21 mouse cellular contexts compared by ENCODE assay signal in genomic region chr5:13825108-13825507, GRCm38 (mm10). TPM values are rescaled to one million over a fixed set of nuclear protein-coding genes. Genes with fewer than 3 reads are reported as not detected.
"Had no signal": no experiment of that assay in that cellular context is flagged by ENCODE, and none has a peak within 500 bp of the region (broad histone marks: within the 10 kb centered on the region; RNA-seq: fewer than 3 reads in every experiment).

No protein-coding gene starts in this region.

- H3K4me3 ChIP-seq: limb, embryonic 12.5 days; limb, embryonic 15.5 days; midbrain, embryonic 15.5 days; myocyte; neural tube, embryonic 13.5 days; stomach, embryonic 15.5 days had no signal

- ATAC-seq: liver, postnatal 0 days; lung, postnatal 0 days; midbrain, embryonic 15.5 days had no signal

- DNase-seq: kidney, postnatal 14 days; kidney, postnatal 4 days; left cerebral cortex, postnatal 4 days; liver, postnatal 0 days; lung, embryonic 14.5 days; retina, postnatal 1 day; right cerebral cortex, postnatal 25 days; spleen, adult 18-20 months; thymus, postnatal 25 days had no signal

- H3K9ac ChIP-seq: limb, embryonic 12.5 days; limb, embryonic 15.5 days; liver, embryonic 14.5 days; liver, postnatal 0 days; lung, embryonic 14.5 days; midbrain, embryonic 15.5 days; neural tube, embryonic 13.5 days; stomach, embryonic 15.5 days had no signal

- H3K36me3 ChIP-seq: limb, embryonic 12.5 days; limb, embryonic 15.5 days; midbrain, embryonic 15.5 days; neural tube, embryonic 13.5 days; stomach, embryonic 15.5 days had no signal

- H3K27ac ChIP-seq: limb, embryonic 12.5 days; limb, embryonic 15.5 days; liver, embryonic 14.5 days; macrophage; midbrain, embryonic 15.5 days; neural tube, embryonic 13.5 days; stomach, embryonic 15.5 days had no signal

- H3K4me2 ChIP-seq: limb, embryonic 12.5 days; limb, embryonic 15.5 days; liver, embryonic 11.5 days; lung, embryonic 14.5 days; midbrain, embryonic 15.5 days; neural tube, embryonic 13.5 days; stomach, embryonic 15.5 days had no signal

- H3K4me1 ChIP-seq: limb, embryonic 12.5 days; limb, embryonic 15.5 days; midbrain, embryonic 15.5 days; neural tube, embryonic 13.5 days; stomach, embryonic 15.5 days had no signal

- H3K9me3 ChIP-seq: limb, embryonic 12.5 days; limb, embryonic 15.5 days; midbrain, embryonic 15.5 days; neural tube, embryonic 13.5 days; stomach, embryonic 15.5 days had no signal

- H3K27me3 ChIP-seq: limb, embryonic 12.5 days; limb, embryonic 15.5 days; midbrain, embryonic 15.5 days; neural tube, embryonic 13.5 days; stomach, embryonic 15.5 days had no signal

RNA-seq across cellular contexts. Expression of gene Speer3, which starts 33.7 kb away (rescaled TPM):
- polyA plus RNA-seq: kidney, embryonic 16.5 days; limb, embryonic 12.5 days; limb, embryonic 15.5 days; liver, embryonic 11.5 days; liver, embryonic 14.5 days; liver, postnatal 0 days; lung, embryonic 14.5 days; lung, postnatal 0 days; macrophage; midbrain, embryonic 15.5 days; myocyte; neural tube, embryonic 13.5 days; stomach, embryonic 15.5 days; thymus, postnatal 0 days had no signal
